8 mouse cellular contexts compared by ENCODE assay signal in genomic region chr8:83594167-83595049, GRCm38 (mm10). TPM values are rescaled to one million over a fixed set of nuclear protein-coding genes. Genes with fewer than 3 reads are reported as not detected.
DNase-seq lines count a peak whose midpoint lies in the region; ATAC-seq and TF ChIP-seq lines count a peak whose summit lies in the region.

No protein-coding gene starts in this region.

- peak overlapping the region; percentile 90 for H3K4me3 ChIP-seq in hindbrain, embryonic 10.5 days
- H3K4me3 ChIP-seq in lung, postnatal 0 days (ENCODE audit: low read depth, low read length): peak overlapping the region; percentile 64

- no peak for TF ChIP-seq EP300 in lung, postnatal 0 days (IDR thresholded peaks at IDR 0.05)

- TF ChIP-seq CTCF in lung, postnatal 0 days (IDR thresholded peaks at IDR 0.05): peak; percentile 33; the same call in 1 of the 2 replicates

- under 1% methylated on average over 43 of the region's 43 CpGs for WGBS in hindbrain, embryonic 10.5 days
- WGBS in lung, postnatal 0 days: under 1% methylated on average over 42 of the region's 43 CpGs

- no peaks in the 10 kb centered on the region for H3K27me3 ChIP-seq in hindbrain, embryonic 10.5 days (ENCODE audit: insufficient read depth, poor library complexity, severe bottlenecking)
- H3K27me3 ChIP-seq in lung, postnatal 0 days (replicated peaks; ENCODE audit: insufficient read depth, low read length): no peaks in the 10 kb centered on the region

- H3K36me3 ChIP-seq in hindbrain, embryonic 10.5 days: peaks cover 28% of the 10 kb centered on the region
- H3K36me3 ChIP-seq in lung, postnatal 0 days (ENCODE audit: insufficient read depth, low read length): no peaks in the 10 kb centered on the region

- H3K27ac ChIP-seq in hindbrain, embryonic 10.5 days: peak overlapping the region; percentile 97
- peak overlapping the region; percentile 84 for H3K27ac ChIP-seq in lung, postnatal 0 days (ENCODE audit: low read length)

- peak overlapping the region; percentile 55 for H3K9ac ChIP-seq in lung, postnatal 0 days (replicated peaks; ENCODE audit: low read depth)

- ATAC-seq in lung, postnatal 0 days: peak; percentile 99

- no peaks in the 10 kb centered on the region for H3K9me3 ChIP-seq in hindbrain, embryonic 10.5 days
- no peaks in the 10 kb centered on the region for H3K9me3 ChIP-seq in lung, postnatal 0 days (ENCODE audit: low read length)

- peaks cover 38% of the 10 kb centered on the region for H3K4me1 ChIP-seq in hindbrain, embryonic 10.5 days (replicated peaks)
- H3K4me1 ChIP-seq in lung, postnatal 0 days (ENCODE audit: insufficient read depth, low read depth, low read length): peaks cover 5% of the 10 kb centered on the region; the same call in 1 of the 2 replicates

- peak; percentile 94 for DNase-seq in MEL-GATA-1-ER (ENCODE audit: extremely low read depth, low read depth)
- peak; percentile 98 for DNase-seq in cerebellum, adult 8-10 months
- peak; percentile 99 for DNase-seq in forelimb bud, embryonic 11.5 days (ENCODE audit: low read depth, low spot score)
- DNase-seq in hindbrain, embryonic 10.5 days (ENCODE audit: low spot score): peak; percentile 100
- DNase-seq in layer of hippocampus, adult 9-11 months: peak; percentile 98
- peak; percentile 99 for DNase-seq in lung, postnatal 0 days (ENCODE audit: low spot score)
- peak; percentile 92 for DNase-seq in ovary, postnatal 14 days (ENCODE audit: low spot score)
- DNase-seq in thymus, postnatal 14 days: peak; percentile 97

- peak overlapping the region; percentile 88 for H3K4me2 ChIP-seq in lung, postnatal 0 days (replicated peaks; ENCODE audit: low read depth, low read length)

RNA-seq across cellular contexts. Expression of gene Tecr, which starts 13.4 kb away (rescaled TPM):
- polyA plus RNA-seq in hindbrain, embryonic 10.5 days (2016; fragmentation: Nextera tagmentation; extraction: Ambion mirVana): 714 and 783 TPM in 2 replicates
- 273 and 293 TPM in 2 replicates for polyA plus RNA-seq in lung, postnatal 0 days (2015; fragmentation: Nextera tagmentation; extraction: Ambion mirVana)

RNA-seq across cellular contexts. Expression of gene Dnajb1, which starts 13.6 kb away (rescaled TPM):
- 71.9 and 84.2 TPM in 2 replicates for polyA plus RNA-seq in hindbrain, embryonic 10.5 days (2016; fragmentation: Nextera tagmentation; extraction: Ambion mirVana)
- polyA plus RNA-seq in lung, postnatal 0 days (2015; fragmentation: Nextera tagmentation; extraction: Ambion mirVana): 34.3 and 43.6 TPM in 2 replicates

RNA-seq across cellular contexts. Expression of gene Ndufb7, which starts 27.9 kb away (rescaled TPM):
- 359 and 398 TPM in 2 replicates for polyA plus RNA-seq in hindbrain, embryonic 10.5 days (2016; fragmentation: Nextera tagmentation; extraction: Ambion mirVana)
- polyA plus RNA-seq in lung, postnatal 0 days (2015; fragmentation: Nextera tagmentation; extraction: Ambion mirVana): 258 and 286 TPM in 2 replicates

RNA-seq across cellular contexts. Expression of gene Gipc1, which starts 58.1 kb away (rescaled TPM):
- 221 and 240 TPM in 2 replicates for polyA plus RNA-seq in hindbrain, embryonic 10.5 days (2016; fragmentation: Nextera tagmentation; extraction: Ambion mirVana)
- 123 and 134 TPM in 2 replicates for polyA plus RNA-seq in lung, postnatal 0 days (2015; fragmentation: Nextera tagmentation; extraction: Ambion mirVana)

RNA-seq across cellular contexts. Expression of gene Olfr370, which starts 58.8 kb away (rescaled TPM):
- 0.10 and 0.16 TPM in 2 replicates for polyA plus RNA-seq in hindbrain, embryonic 10.5 days (2016; fragmentation: Nextera tagmentation; extraction: Ambion mirVana)
- not detected in 2 replicates for polyA plus RNA-seq in lung, postnatal 0 days (2015; fragmentation: Nextera tagmentation; extraction: Ambion mirVana)

Comparison
In these comparisons a context has a peak if more than half of its experiments do, and no peak if none do; other contexts are left out.
1. Peak in every context shown above with its lines: DNase-seq, ATAC-seq, H3K4me3 ChIP-seq and H3K27ac ChIP-seq.